Mouse (Mus musculus) midbrain, embryonic 12.5 days (tissue): ENCODE data around the gene Bcl2l1. TPM values are rescaled to one million over a fixed set of nuclear protein-coding genes. Genes with fewer than 3 reads are reported as not detected.

Experiments
- ATAC-seq: fragments of 200-750 bp; cut with Nextera tagmentation; 2 replicates; pipeline ENCODE4 v1.8.0; 2017; ENCODE audit warnings: low read depth, moderate TSS enrichment, moderate library complexity; ENCODE audit not compliant: low FRiP score
- H3K27ac ChIP-seq: fragments of 300-500 bp; sonication (generic); replicated peaks from 2 replicates; pipeline ENCODE4 v1.5.1; 2016; ENCODE audit warnings: mild to moderate bottlenecking
- H3K27me3 ChIP-seq: fragments of 300-500 bp; sonication (generic); 2 replicates; pipeline ENCODE4 v1.6.1; 2016; ENCODE audit warnings: mild to moderate bottlenecking
- H3K36me3 ChIP-seq: fragments of 300-500 bp; sonication (generic); 2 replicates; pipeline ENCODE4 v1.6.1; 2016
- H3K4me1 ChIP-seq: fragments of 300-500 bp; sonication (generic); 2 replicates; pipeline ENCODE4 v1.6.1; 2016
- H3K4me2 ChIP-seq: fragments of 300-500 bp; sonication (generic); replicated peaks from 2 replicates; pipeline ENCODE4 v1.6.1; 2016; ENCODE audit warnings: mild to moderate bottlenecking, moderate library complexity
- H3K4me3 ChIP-seq: fragments of 300-500 bp; sonication (generic); 2 replicates; pipeline ENCODE4 v1.5.1; 2016; ENCODE audit warnings: mild to moderate bottlenecking
- H3K9ac ChIP-seq: fragments of 300-500 bp; sonication (generic); replicated peaks from 2 replicates; pipeline ENCODE4 v1.6.1; 2016; ENCODE audit warnings: mild to moderate bottlenecking, moderate library complexity
- H3K9me3 ChIP-seq: fragments of 300-500 bp; sonication (generic); 2 replicates; pipeline ENCODE4 v1.6.1; 2016; ENCODE audit warnings: mild to moderate bottlenecking
- WGBS: fragments of 180-500 bp; shearing (Covaris S2); methylation state at CpG from one replicate; pipeline ENCODE4 v1.1.7; 2016; 5-methylcytosine and 5-hydroxymethylcytosine counted together
- polyA plus RNA-seq: library from polyadenylated mRNA; unstranded; fragments of >200 nt; fragmentation: Nextera tagmentation; extraction: Ambion mirVana; gene quantifications from 2 replicates; pipeline ENCODE4 v1.2.1, GENCODE M21; 2016

Gene Bcl2l1
- 156 and 168 TPM in 2 replicates for polyA plus RNA-seq

- ATAC-seq: peak; percentile 97
- Histone ChIP-seq H3K27me3 (no peaks in the 10 kb centered on the region), H3K4me1 (peaks cover 35% of the 10 kb centered on the region), H3K4me2 (peak within 1 kb of the TSS; percentile 61), H3K9me3 (no peaks in the 10 kb centered on the region), H3K36me3 (no peaks in the 10 kb centered on the region), H3K4me3 (peak within 1 kb of the TSS; percentile 76), H3K9ac (peak within 1 kb of the TSS; percentile 85), H3K27ac (peak within 1 kb of the TSS; percentile 98)
- WGBS: under 1% methylated on average over 69 of the region's 74 CpGs
These were observed at the start of gene Bcl2l1 for GRCm38 (mm10) chr2:152831019-152831878. Gene Bcl2l1, minus strand, starts transcription at chr2:152831728.

GRCm38 (mm10) chr2:152880898-152881297 is 49.4 kb upstream of the Bcl2l1 start:
- H3K4me1 ChIP-seq: no peaks in the 10 kb centered on the region
- no peak overlapping the region for H3K9ac ChIP-seq
- H3K27ac ChIP-seq: no peak overlapping the region
- H3K4me2 ChIP-seq: no peak overlapping the region
- ATAC-seq: no peak
- peaks cover 80% of the 10 kb centered on the region for H3K36me3 ChIP-seq
- H3K9me3 ChIP-seq: no peaks in the 10 kb centered on the region
- H3K4me3 ChIP-seq: no peak overlapping the region
- 94% methylated on average over 13 of the region's 13 CpGs for WGBS
- no peaks in the 10 kb centered on the region for H3K27me3 ChIP-seq

- no peak overlapping the region for H3K9ac ChIP-seq
- no peak for ATAC-seq
- 98% methylated on average over 3 of the region's 3 CpGs for WGBS
- no peaks in the 10 kb centered on the region for H3K9me3 ChIP-seq
- no peak overlapping the region for H3K4me3 ChIP-seq
- peaks cover 77% of the 10 kb centered on the region for H3K36me3 ChIP-seq
- H3K27ac ChIP-seq: no peak overlapping the region
- no peaks in the 10 kb centered on the region for H3K27me3 ChIP-seq
- H3K4me1 ChIP-seq: no peaks in the 10 kb centered on the region
- H3K4me2 ChIP-seq: no peak overlapping the region
These were observed 46.7 kb upstream of the Bcl2l1 start for GRCm38 (mm10) chr2:152878239-152878638.

GRCm38 (mm10) chr2:152863346-152863745 is 31.8 kb upstream of the Bcl2l1 start:
- WGBS: 95% methylated on average over 6 of the region's 6 CpGs
- ATAC-seq: no peak
- H3K27me3 ChIP-seq: no peaks in the 10 kb centered on the region

GRCm38 (mm10) chr2:152862638-152863037 is 31.1 kb upstream of the Bcl2l1 start:
- Histone ChIP-seq H3K4me1 (no peaks in the 10 kb centered on the region), H3K27ac (no peak overlapping the region), H3K9me3 (no peaks in the 10 kb centered on the region), H3K4me3 (no peak overlapping the region), H3K36me3 (peaks cover 52% of the 10 kb centered on the region), H3K27me3 (no peaks in the 10 kb centered on the region), H3K9ac (no peak overlapping the region), H3K4me2 (no peak overlapping the region)
- no peak for ATAC-seq
- WGBS: 78% methylated on average over 3 of the region's 3 CpGs

More at GRCm38 (mm10) chr2:152863346-152863745, 31.8 kb upstream of the Bcl2l1 start:
- Histone ChIP-seq H3K27ac (no peak overlapping the region), H3K4me1 (no peaks in the 10 kb centered on the region), H3K4me2 (no peak overlapping the region), H3K9ac (no peak overlapping the region), H3K36me3 (peaks cover 50% of the 10 kb centered on the region), H3K9me3 (no peaks in the 10 kb centered on the region), H3K4me3 (no peak overlapping the region)

- Histone ChIP-seq H3K9me3 (no peaks in the 10 kb centered on the region), H3K4me3 (no peak overlapping the region), H3K4me2 (no peak overlapping the region), H3K27ac (no peak overlapping the region), H3K4me1 (no peaks in the 10 kb centered on the region), H3K9ac (no peak overlapping the region), H3K36me3 (peaks cover 55% of the 10 kb centered on the region), H3K27me3 (no peaks in the 10 kb centered on the region)
- ATAC-seq: no peak
- 95% methylated on average over 1 of the region's 1 CpGs for WGBS
These were observed 30.4 kb upstream of the Bcl2l1 start for GRCm38 (mm10) chr2:152861891-152862290.

GRCm38 (mm10) chr2:152859501-152859900 is 28.0 kb upstream of the Bcl2l1 start:
- Histone ChIP-seq H3K9ac (no peak overlapping the region), H3K27ac (no peak overlapping the region), H3K4me1 (no peaks in the 10 kb centered on the region), H3K4me3 (no peak overlapping the region), H3K4me2 (no peak overlapping the region), H3K27me3 (no peaks in the 10 kb centered on the region), H3K9me3 (no peaks in the 10 kb centered on the region), H3K36me3 (peaks cover 66% of the 10 kb centered on the region)
- ATAC-seq: no peak
- WGBS: 93% methylated on average over 3 of the region's 3 CpGs

- ATAC-seq: no peak
- Histone ChIP-seq H3K27ac (peak overlapping the region; percentile 67), H3K9me3 (no peaks in the 10 kb centered on the region), H3K4me2 (peak overlapping the region; percentile 77), H3K4me1 (peaks cover 25% of the 10 kb centered on the region), H3K4me3 (peak overlapping the region; percentile 88), H3K27me3 (no peaks in the 10 kb centered on the region), H3K9ac (peak overlapping the region; percentile 60), H3K36me3 (peaks cover 13% of the 10 kb centered on the region)
- WGBS: 11% methylated on average over 2 of the region's 2 CpGs
These were observed 16.9 kb upstream of the Bcl2l1 start for GRCm38 (mm10) chr2:152848466-152848865.

GRCm38 (mm10) chr2:152847815-152848302 is 16.3 kb upstream of the Bcl2l1 start, which contains the start of gene Tpx2:
Gene Tpx2, plus strand, starts transcription at chr2:152847964.
- H3K4me2 ChIP-seq: peak within 1 kb of the TSS; percentile 77
- WGBS: under 1% methylated on average over 34 of the region's 34 CpGs
- peak within 1 kb of the TSS; percentile 88 for H3K4me3 ChIP-seq
- H3K27me3 ChIP-seq: no peaks in the 10 kb centered on the region
- peak within 1 kb of the TSS; percentile 60 for H3K9ac ChIP-seq
- H3K27ac ChIP-seq: peak within 1 kb of the TSS; percentile 67
- no peaks in the 10 kb centered on the region for H3K9me3 ChIP-seq
- peak; percentile 97 for ATAC-seq
- H3K4me1 ChIP-seq: peaks cover 25% of the 10 kb centered on the region
- H3K36me3 ChIP-seq: peaks cover 8% of the 10 kb centered on the region

GRCm38 (mm10) chr2:152847057-152847814 is 15.7 kb upstream of the Bcl2l1 start:
- Histone ChIP-seq H3K4me2 (peak overlapping the region; percentile 50), H3K4me3 (peak overlapping the region; percentile 88), H3K9me3 (no peaks in the 10 kb centered on the region), H3K27ac (no peak overlapping the region), H3K9ac (no peak overlapping the region), H3K36me3 (peaks cover 4% of the 10 kb centered on the region; the same call in 1 of the 2 replicates), H3K27me3 (no peaks in the 10 kb centered on the region), H3K4me1 (peaks cover 25% of the 10 kb centered on the region)
- peak; percentile 8; the same call in 1 of the 2 replicates for ATAC-seq
- WGBS: 19% methylated on average over 3 of the region's 3 CpGs

- Histone ChIP-seq H3K4me1 (peaks cover 2% of the 10 kb centered on the region; the same call in 1 of the 2 replicates), H3K9ac (no peak overlapping the region), H3K9me3 (no peaks in the 10 kb centered on the region), H3K4me2 (no peak overlapping the region), H3K27me3 (no peaks in the 10 kb centered on the region), H3K27ac (no peak overlapping the region), H3K36me3 (no peaks in the 10 kb centered on the region), H3K4me3 (no peak overlapping the region)
- no peak for ATAC-seq
- WGBS: 79% methylated on average over 3 of the region's 3 CpGs
These were observed 11.2 kb upstream of the Bcl2l1 start for GRCm38 (mm10) chr2:152842741-152843140.

- no peak overlapping the region for H3K9ac ChIP-seq
- no peak for ATAC-seq
- no peak overlapping the region for H3K4me3 ChIP-seq
- H3K4me1 ChIP-seq: no peaks in the 10 kb centered on the region
- H3K36me3 ChIP-seq: no peaks in the 10 kb centered on the region
- H3K9me3 ChIP-seq: no peaks in the 10 kb centered on the region
- H3K4me2 ChIP-seq: no peak overlapping the region
- no peaks in the 10 kb centered on the region for H3K27me3 ChIP-seq
- 82% methylated on average over 2 of the region's 2 CpGs for WGBS
- H3K27ac ChIP-seq: no peak overlapping the region
These were observed 7.7 kb upstream of the Bcl2l1 start for GRCm38 (mm10) chr2:152839256-152839655.
